Mouse (Mus musculus) lung, postnatal 0 days (tissue): ENCODE measurements around the gene Ap4b1.

ENCODE experiments used
- CTCF ChIP-seq: IDR thresholded peaks from 2 replicates; pipeline ENCODE4 v1.5.1; 2016; ENCODE audit warnings: antibody characterized with exemption, mild to moderate bottlenecking
- EP300 ChIP-seq: IDR thresholded peaks from 2 replicates; pipeline ENCODE4 v1.6.1; 2016; ENCODE audit warnings: antibody characterized with exemption, mild to moderate bottlenecking, control low read depth

- TF ChIP-seq CTCF, result peak; percentile 35; the same call in 1 of the 2 replicates
- TF ChIP-seq EP300, result no peak
Observed at GRCm38 (mm10) chr3:103827548-103827947, 18.2 kb downstream of the Ap4b1 start.
